Mouse (Mus musculus) right cerebral cortex, postnatal 4 days (tissue): ENCODE data around the gene Dock7.

ENCODE experiments used
- DNase-seq: peaks from one replicate; pipeline ENCODE4 v3.0.0-alpha.2; 2022

Gene Dock7

DNA sequence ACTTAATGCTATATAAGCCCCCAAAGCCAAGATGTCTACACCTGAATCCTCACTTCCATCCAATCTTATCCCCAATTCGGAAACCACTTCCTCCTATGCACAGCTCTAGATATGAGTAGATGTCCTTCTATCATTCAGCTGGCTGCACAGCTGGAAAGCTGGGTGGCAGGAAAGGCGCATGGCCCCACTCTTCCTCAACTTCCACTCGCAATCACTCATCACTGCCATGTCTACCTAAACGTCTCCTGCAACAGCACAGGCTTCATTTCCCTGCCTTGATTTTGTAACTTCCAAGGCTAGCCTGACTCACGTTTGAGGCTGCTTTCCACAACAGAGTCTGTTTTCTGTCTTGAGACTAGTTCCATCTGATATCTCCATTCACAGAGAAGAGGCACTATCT, 1.7 kb downstream of the Dock7 start:
- no peak for DNase-seq

DNA sequence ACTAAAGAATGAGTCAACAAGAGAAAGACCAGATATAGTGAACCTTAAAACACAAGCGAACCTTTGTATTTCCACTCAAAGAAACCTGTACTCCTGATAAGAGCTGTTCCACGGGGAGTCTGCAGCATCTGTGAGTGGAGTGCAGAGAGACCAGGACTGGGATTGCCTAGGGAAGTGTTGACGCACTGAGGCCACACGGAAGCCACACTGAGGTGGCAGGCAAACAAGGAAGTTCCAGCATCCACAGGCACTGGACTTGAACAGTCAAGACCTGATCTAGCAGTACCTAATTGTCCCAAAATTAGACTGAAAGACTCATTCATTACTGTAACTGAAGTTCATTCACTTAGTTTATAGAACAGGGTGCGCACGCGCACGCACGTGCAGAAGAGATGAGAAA, 4.9 kb downstream of the Dock7 start:
- DNase-seq: no peak

DNA sequence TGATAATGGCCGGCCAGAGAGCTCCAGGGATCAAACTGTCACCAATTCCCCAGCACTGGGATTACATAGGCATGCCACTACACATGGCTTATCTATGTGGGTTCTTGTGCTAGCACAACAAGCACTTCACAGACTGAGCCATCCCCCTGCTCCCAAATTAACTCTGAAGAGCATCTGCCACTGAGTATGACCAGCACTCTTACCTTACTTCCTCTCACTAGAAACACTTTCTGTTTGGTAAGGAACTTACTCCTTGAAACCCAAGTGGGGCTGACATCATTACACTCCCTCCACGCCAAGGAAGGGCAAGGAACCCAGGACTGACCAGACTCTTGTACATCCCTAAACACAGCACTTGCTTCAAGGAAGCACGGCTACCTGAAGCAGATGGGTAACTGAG, 9.0 kb downstream of the Dock7 start:
- no peak for DNase-seq

DNA sequence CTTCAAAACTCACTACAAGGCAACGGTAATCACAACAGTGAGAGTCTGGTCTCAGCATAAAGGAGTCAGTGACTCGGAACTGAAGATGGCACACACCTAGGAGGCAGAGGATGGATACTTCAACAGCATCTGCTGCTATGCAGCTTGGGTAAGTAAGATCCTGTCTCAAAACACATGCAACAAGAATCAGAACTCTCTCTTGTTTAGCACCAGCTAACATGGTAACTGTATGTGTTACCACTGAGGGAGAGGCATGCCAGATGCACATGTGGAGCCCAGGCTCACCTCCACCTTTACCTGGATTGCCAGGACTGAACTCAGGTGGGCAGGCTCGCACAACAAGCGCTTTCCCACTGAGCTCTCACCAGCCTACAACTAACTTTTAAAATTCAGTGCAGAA, 11.9 kb downstream of the Dock7 start:
- DNase-seq: no peak

DNA sequence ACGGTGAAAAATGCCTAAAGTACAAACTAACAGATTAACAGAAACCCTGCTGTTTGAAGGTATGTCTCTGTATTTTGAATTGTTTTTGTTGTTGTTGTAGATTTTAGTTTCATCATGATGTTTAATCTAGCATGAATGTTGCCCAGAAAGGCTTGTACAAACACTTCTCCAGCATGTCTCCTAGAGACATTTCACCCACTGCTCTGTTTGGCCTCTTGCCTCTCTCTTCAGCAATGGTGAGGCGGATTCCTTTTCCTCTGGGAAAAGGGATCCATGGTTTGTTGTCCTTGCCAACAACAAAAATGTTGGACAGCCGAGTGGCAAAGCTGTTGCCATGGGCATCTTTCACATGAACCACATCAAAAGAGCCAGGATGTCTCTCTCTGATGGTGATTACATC, 17.9 kb downstream of the Dock7 start:
- no peak for DNase-seq

DNA sequence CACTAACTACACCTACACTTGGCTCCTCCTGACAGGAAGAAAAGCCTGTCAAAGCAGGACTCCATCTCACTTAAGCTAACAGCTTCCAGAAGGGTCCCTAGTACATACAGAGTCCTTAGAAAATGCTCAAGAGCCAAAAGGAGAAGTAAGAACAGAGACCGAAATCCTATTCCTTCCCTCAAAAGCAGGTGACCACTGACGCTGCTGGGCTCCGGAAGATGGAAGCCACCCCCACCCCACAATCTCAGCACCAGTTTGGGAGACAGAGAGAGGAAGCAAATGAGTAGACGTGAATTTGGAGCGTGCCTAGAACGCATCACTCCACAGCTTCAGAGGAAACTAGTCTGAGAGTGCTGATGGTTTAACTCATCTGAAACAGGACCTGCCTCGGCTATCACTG, 20.0 kb downstream of the Dock7 start:
- DNase-seq: no peak

DNA sequence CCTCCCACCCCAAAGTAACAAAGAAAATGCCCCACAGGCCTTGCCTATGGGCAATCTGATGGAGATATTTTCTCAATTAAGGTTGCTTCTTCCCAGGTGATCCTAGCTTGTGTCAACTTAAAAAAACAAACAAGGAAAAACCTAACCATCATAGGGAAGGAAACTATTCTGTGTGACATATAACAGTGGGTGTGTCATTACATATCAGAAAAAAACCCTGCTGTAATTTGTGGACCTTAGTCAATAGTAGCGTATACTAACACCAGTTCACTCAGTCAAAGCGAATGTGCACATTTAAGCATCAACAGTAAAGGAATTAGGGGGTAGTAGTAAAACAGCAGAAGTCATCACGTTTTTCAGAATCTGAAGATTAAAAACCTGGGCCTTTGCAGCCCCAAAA, 28.9 kb downstream of the Dock7 start:
- no peak for DNase-seq

DNA sequence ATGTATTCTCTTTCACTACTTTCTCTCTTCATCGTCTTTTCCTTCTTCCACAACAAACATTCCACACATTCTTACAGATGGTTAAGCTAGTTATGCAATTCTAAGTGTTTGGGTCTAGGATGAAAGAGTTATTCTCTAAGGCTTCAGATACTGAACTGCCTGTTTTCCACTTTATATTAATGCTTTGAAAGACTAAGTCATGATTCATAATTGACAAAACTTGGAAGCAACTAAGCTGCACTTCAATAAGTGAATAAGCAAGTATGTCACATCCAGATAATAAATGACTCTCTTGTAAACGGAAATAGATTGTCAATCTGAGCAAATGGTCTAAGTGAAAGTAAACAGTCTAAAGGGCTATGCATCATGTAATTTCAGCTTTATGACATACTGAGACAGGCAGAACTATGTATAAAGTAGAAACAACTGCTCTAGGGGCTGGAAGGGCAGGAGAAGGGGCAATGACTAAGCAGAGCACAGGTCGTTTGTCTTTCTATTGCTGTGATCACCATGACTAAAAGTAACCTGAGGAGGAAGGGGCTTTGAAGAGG, 29.5 kb downstream of the Dock7 start:
- no peak for DNase-seq

DNA sequence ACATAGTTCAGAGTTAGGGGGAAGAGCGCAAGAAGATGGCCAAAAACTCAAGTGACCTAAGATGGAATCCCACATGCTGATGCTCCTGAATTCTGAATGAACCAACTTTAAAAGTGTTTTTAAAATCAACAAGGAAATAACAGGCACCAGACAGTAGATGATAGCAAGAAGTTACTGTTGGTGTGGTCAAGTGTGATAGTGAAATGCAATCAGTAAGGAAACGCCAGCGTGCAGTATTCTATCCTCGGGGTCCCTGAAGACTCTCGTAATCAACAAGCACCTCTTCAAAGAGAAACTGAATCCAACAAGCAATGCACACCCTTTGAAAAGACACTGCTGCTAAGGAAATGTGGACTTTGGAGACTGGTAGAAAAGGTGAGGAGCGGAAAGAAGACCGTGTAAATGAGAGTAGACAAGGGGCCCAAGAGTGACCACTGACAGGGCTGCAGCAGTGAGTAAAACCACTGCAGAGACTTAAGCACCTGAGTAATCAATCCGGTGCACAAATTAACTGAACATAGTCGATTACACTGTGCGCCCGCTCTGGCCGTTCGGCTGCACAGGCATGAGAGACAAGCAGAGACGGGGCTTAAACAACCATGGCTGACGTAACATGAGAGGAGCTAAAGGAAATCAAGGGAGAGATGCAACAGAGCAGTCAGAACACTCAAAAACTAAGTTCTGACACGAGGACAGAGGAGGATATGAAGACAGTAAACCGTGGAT, 32.8 kb downstream of the Dock7 start:
- DNase-seq: no peak

DNA sequence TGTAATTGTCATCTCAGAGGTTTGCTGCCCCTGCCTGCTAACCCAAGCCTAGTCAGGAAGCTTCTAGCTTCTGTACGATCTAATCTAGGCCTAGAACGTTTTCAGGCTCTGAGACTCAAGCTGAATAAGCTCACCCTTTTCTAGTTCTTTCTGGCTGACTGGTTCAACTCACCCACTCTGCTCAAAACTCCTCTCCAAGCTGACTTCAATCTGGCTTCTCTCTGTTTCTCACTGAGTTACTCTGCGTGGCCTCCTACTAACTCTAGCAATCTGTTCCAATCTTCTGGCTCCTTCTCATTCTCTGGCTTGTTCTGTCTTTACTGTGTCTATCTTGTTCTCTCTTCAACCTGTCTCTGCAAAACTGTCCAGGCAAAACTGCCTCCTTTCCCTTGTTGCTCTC, 36.9 kb downstream of the Dock7 start:
- DNase-seq: no peak

DNA sequence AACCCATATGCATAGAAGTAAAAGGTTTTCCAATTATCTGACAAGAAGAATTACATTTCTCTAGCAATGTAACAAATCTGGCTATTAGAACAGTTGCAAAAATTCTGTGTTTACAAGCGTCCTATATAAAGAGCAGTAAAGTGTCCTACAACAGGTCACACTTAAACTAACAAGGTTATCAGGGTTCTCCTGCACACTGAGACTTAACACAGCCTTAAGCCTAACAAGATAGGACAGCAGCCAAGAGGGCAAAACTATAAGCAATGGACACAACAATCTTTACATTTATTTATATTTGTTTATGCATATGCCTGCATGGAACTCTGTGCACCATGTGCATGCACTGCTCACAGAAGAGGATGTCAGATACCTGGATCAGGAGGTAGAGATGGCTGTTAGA, 39.5 kb downstream of the Dock7 start:
- no peak for DNase-seq

DNA sequence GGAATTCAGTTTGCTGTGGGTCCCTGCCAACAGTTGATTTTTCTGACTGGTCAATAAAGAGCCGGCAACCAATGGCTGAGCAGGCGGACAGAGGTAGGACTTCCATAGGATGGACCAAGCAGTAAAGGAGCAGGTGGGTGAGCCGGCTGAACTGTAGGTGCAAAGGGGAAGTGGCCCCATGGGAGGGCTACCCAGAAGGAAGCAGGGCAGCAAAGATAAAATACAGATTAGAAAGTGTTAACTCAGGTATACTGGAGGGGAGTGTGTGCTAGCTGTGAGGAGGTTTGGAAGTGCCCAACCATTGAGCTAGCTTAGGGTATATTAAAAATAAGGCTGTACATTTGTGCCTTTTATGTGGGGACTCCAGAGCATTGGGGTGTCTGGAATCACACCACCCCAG, 42.7 kb downstream of the Dock7 start:
- no peak for DNase-seq

DNA sequence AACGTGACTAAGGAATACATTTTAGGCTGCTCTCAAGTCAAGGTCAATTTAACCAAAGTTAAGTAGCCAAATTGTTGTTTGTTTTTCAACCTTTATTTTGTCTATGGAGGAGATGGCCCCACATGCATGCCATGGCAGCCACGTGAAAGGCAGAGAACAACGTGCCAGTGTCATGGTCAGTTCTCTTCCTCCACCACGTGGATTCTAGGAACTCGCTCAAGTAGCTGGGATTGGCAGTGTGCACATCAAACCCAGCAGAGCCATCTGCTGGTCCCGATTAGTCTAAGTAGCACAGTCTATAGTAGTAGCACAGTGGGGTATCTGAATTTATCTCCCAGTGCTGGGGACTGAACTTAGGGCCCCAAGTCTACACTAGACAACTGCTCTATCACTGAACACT, 51.9 kb downstream of the Dock7 start:
- DNase-seq: no peak

DNA sequence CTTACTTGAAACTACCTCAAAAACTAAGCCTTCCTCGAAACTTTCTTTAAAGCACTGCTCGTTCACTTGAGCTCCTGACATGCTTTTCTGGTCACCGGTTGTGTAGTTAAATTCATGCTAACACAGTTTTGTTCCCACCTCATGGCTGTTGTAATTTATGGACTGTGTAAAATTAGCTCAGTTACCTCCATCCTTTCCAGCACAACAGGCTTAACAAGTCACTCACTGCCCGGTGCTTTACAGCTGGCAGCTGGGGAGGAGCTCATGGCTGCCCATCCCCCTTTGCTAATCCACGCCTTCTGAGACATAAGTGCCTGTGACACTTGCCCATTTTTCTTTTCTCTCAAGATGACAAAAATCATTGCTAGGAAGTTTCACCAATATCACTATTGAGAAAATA, 56.2 kb downstream of the Dock7 start:
- no peak for DNase-seq

DNA sequence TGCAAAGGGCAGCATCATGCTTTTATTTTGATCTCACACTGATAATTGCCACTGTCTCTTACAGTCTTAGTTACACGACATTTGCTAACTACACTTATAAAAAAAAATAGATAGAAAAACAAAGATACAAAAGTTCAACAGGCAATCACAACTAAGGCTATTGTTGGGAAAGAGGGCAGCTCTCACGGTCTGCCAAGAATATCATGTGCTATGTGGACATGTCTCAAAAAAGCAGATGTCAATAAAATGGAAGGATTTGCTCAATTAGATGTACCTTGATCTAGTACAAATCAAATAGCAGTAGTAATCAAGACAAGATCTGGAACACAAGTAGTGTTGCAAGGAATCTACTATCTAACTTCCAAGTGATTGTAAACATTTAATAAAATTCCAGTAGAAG, 72.1 kb downstream of the Dock7 start:
- no peak for DNase-seq

DNA sequence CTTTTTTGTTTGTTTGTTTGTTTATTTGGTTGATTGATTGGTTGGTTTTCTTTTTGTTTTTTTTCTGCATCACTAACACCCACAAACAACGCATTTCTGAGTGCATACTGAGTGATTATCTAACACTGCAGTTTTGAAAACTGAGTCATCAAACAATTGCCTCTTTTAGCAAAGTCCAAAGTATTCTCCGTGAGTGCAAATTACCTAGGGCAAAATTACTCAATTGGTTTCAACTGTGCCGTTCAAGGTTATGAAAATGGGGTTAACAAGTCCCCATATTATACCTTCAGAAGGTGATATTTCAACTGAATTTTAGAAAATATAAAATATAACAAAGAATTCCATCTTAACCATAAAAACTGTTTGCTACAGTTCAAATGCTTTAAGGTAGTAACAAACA, 74.2 kb downstream of the Dock7 start:
- DNase-seq: no peak

DNA sequence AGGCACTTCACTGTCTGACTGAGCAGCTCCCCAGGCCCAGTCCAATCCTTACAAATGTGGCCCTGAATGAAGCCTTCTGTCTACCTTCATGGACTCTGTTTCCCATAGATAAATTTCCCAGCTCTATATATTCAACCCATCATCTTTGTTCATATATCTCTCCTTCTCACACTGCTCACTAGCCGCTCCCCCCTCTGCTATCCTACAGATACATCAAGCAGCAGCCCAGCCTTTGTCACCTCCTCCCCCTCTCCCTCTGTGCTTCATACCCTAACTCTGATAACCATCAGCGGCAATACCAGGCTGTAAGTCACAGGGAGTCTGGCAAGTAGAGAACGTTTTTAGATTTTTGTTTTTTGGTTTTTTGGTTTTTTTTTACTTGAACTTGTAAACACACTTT, 75.9 kb downstream of the Dock7 start:
- no peak for DNase-seq

DNA sequence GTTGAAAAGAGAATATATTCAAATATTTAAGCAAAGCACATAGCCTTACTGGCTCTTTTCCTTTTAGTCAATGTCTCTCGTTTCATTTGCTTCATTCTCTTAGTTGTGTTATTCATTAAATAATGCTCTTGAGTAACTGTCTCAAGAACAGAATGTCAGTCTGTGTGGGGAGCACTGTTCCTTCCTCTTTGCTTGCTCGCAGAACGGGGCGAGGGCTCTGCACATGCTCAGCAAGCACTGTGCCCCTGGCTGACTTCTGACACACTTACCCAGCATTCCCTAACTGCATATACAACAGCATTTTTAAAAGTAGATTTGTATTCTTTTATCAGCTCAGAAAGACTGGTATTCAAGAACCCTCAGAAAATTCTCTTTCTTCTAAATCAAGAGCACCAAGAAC, 87.8 kb downstream of the Dock7 start:
- no peak for DNase-seq

DNA sequence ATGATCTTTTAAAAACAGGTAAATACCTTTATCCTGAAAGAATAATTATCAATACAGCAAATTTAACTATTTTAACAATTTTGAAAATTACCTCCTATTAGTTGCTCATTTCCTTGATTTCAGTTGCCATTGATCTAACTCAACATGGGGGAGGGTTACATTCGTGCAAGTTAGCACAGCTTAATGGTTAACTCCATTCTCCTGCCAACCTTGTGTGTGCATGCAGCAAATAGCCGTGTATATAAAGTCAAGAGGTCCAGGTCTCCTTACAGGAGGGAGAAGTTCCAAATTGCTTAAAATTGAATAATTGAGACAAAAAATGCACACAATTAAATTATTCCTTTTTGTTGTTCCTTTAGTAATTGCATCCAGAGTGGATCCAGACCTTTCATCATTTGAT, 90.0 kb downstream of the Dock7 start, which contains the start of gene Angptl3:
Angptl3 (plus strand) TSS at position 269 of the 400 bp plus-strand sequence.
- DNase-seq: no peak

DNA sequence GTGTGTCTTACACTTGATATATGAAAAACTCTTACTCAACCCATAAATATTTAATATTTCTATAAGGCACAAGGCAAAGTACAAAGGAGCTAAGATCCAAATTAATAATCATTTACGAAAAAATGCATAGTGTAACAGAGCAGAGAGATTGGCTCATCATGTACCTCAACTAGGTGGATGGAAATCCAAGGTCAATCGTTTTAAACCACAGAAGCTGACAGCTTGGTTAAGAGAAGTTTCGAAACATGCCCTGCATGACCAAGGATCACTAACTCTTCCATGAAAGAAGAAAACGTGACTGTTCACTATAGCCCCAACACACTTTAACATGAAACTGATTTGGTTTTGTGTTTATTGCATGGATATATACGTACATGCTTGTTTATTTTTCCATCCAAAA, 92.3 kb downstream of the Dock7 start:
- DNase-seq: no peak

DNA sequence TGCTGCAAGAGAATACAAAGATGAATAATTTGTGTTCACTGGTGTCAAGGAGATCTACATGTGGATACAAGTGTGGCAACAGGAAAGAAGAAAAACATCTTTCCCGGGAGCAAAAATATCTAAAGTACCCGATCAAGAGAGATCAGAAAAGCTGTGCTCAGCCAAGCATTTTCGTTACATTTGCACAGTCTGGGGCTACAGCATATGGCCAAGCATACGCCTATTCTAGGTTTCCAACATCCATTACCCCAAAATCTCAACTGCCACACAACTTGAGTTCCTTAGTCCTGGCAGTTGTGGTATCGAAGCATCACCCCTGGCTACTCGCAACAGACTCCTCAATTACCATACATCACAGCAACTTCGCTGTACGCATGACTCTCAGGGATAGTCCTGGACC, 98.5 kb downstream of the Dock7 start:
- DNase-seq: no peak

DNA sequence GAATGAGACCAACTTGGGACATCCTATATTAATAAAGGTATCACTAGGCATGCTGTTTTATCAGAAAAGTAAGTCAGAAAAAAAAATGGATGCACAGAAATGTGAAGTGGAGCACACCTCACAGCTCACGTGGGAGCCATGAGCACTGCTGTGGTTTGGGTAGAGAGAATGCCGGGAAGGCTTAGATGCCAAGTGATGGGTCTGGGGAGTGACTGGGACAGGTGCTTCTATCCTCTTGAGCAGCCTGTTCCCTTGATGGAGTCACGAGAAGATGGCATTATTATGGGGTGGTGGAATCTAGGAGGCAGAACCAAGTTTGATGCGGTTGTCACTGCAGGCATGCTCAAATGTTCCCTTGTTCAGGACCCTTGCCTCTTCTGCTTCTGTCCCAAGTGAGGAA, 109.7 kb downstream of the Dock7 start:
- DNase-seq: no peak

DNA sequence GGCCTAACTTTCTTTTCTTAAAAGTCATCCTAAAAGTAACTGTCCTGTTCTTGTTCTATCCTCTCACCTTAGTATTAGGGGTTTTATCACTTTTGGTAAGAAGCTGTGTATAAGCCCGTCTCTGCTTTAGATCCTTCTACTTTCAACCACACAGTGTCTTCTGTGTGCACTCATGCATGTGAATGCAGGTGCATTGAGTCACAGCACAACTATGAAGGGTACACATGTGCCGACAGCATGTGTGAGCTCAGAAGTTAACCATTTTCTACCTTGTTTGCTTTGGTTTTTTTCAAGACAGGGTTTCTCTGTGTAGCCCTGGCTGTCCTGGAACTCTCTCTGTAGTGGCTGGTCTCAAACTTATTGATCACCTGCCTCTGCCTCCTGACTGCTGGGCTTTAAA, 114.4 kb downstream of the Dock7 start:
- no peak for DNase-seq

DNA sequence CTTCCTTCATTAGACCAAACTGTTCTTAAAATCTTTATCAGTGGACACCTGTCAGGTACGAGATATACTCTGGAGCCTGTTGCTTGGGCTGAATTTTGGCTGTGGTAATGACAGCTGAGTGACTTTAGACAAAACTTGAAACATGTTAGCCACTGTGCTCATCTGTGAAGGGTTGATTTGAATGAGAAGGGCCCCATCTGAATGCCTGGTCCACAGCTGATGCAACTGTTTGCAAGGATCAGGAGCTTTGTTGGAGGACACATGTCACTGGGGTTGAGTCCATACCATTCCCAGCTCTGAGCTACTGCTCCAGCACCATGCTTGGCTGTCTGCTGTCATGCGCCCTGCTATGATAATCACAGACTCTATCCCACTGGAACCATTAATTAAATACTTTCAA, 115.1 kb downstream of the Dock7 start:
- no peak for DNase-seq

DNA sequence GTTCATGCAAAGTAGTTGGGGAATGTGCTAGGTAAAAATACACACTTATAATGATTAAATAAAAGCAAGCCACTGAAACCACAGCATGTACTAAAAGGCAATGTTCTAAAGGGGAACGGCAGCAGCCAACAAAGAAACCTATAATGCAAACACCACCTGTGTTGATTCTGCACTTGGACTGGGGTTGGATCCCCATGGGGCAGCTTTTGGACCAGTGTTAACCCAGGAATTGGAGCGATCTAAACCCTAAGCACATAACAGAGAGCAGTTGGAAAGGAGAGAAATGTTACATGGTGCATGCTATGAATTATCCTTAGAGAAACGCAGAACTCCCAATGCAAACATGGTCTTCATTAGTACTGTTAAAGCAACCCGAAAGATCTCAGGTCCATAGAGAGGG, 127.2 kb downstream of the Dock7 start:
- DNase-seq: no peak
